ENCODE assay signal across 28 mouse cellular contexts in the genomic region with DNA sequence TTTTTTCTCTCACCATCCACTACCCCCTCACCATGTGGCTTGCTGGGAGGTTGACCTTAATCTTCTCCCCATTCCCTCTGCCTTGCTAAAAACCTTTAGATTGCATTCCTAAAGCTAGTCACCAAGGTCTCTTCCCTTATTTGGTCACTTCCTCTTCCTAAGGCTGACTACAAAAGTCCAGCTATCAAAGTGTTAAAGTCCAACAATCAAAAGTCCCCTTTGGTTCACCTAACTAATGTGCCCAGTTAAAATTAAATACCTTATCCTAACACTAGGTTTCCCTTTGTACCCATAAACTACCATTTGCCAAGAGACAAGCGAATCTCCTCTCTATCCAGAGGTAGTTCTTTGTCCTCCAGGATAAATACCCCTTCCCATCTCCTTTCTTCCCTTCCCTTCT.
"Had no signal": no experiment of that assay in that cellular context is flagged by ENCODE, and none has a peak within 500 bp of the region (broad histone marks: within the 10 kb centered on the region; RNA-seq: fewer than 3 reads in every experiment).

No protein-coding gene starts in this region.

- H3K4me3 ChIP-seq: embryonic facial prominence, embryonic 10.5 days; embryonic facial prominence, embryonic 12.5 days; embryonic facial prominence, embryonic 13.5 days; embryonic facial prominence, embryonic 15.5 days; erythroblast, embryonic 14.5 days; forebrain, embryonic 10.5 days; forebrain, embryonic 12.5 days; forebrain, embryonic 13.5 days; forebrain, embryonic 15.5 days; gastrocnemius, adult 2 months had no signal

- H3K4me2 ChIP-seq: embryonic facial prominence, embryonic 12.5 days; embryonic facial prominence, embryonic 13.5 days; embryonic facial prominence, embryonic 15.5 days; forebrain, embryonic 12.5 days; forebrain, embryonic 13.5 days; forebrain, embryonic 15.5 days had no signal

- H3K36me3 ChIP-seq: embryonic facial prominence, embryonic 10.5 days; embryonic facial prominence, embryonic 12.5 days; embryonic facial prominence, embryonic 13.5 days; embryonic facial prominence, embryonic 15.5 days; forebrain, embryonic 10.5 days; forebrain, embryonic 12.5 days; forebrain, embryonic 15.5 days had no signal

- H3K4me1 ChIP-seq: embryonic facial prominence, embryonic 10.5 days; embryonic facial prominence, embryonic 12.5 days; embryonic facial prominence, embryonic 13.5 days; embryonic facial prominence, embryonic 15.5 days; forebrain, embryonic 10.5 days; forebrain, embryonic 12.5 days; forebrain, embryonic 13.5 days; forebrain, embryonic 15.5 days had no signal

- DNase-seq: cerebellum, adult 2 months; cerebellum, adult 8-10 months; cerebellum, adult 9-10 months; cerebellum, adult 9-11 months; cerebellum, postnatal 10 days; cerebellum, postnatal 14 days; cerebellum, postnatal 25 days; cerebellum, postnatal 36 days; embryo, embryonic 11 days; forebrain, postnatal 0 days; gastrocnemius, adult 2 months; gastrocnemius, postnatal 10 days; gastrocnemius, postnatal 14 days; gastrocnemius, postnatal 25 days; gastrocnemius, postnatal 36 days; heart, adult 11 months; heart, adult 18-20 months had no signal

- H3K27ac ChIP-seq: embryonic facial prominence, embryonic 10.5 days; embryonic facial prominence, embryonic 12.5 days; embryonic facial prominence, embryonic 13.5 days; embryonic facial prominence, embryonic 15.5 days; forebrain, embryonic 10.5 days; forebrain, embryonic 12.5 days; forebrain, embryonic 13.5 days; forebrain, embryonic 15.5 days; gastrocnemius, adult 2 months had no signal

- H3K9me3 ChIP-seq: embryonic facial prominence, embryonic 10.5 days; embryonic facial prominence, embryonic 15.5 days; forebrain, embryonic 10.5 days; forebrain, embryonic 12.5 days; forebrain, embryonic 13.5 days; forebrain, embryonic 15.5 days had no signal

- ATAC-seq: forebrain, embryonic 13.5 days; forebrain, embryonic 14.5 days; forebrain, embryonic 15.5 days; forebrain, embryonic 16.5 days; forebrain, postnatal 0 days had no signal

- H3K9ac ChIP-seq: embryonic facial prominence, embryonic 12.5 days; embryonic facial prominence, embryonic 13.5 days; embryonic facial prominence, embryonic 15.5 days; forebrain, embryonic 12.5 days; forebrain, embryonic 13.5 days; forebrain, embryonic 15.5 days; forebrain, postnatal 0 days had no signal

- H3K27me3 ChIP-seq: embryonic facial prominence, embryonic 12.5 days; embryonic facial prominence, embryonic 13.5 days; embryonic facial prominence, embryonic 15.5 days; forebrain, embryonic 12.5 days; forebrain, embryonic 13.5 days; forebrain, embryonic 15.5 days had no signal
